ENCODE assay signal across 8 mouse cellular contexts in genomic region chr1:57376806-57377205, GRCm38 (mm10). TPM values are rescaled to one million over a fixed set of nuclear protein-coding genes. Genes with fewer than 3 reads are reported as not detected.
DNase-seq lines count a peak whose midpoint lies in the region; ATAC-seq lines count a peak whose summit lies in the region.

No protein-coding gene starts in this region.

- no peaks in the 10 kb centered on the region for H3K4me1 ChIP-seq in neural tube, embryonic 11.5 days (ENCODE audit: control insufficient read depth, insufficient read depth, low read length)
- peaks cover 3% of the 10 kb centered on the region; the same call in 1 of the 2 replicates for H3K4me1 ChIP-seq in forebrain, embryonic 11.5 days (replicated peaks; ENCODE audit: control insufficient read depth, insufficient read depth, low read length)
- H3K4me1 ChIP-seq in stomach, embryonic 16.5 days (ENCODE audit: control insufficient read depth, insufficient read depth, low read length): peaks cover 9% of the 10 kb centered on the region; the same call in 1 of the 2 replicates

- peak overlapping the region; percentile 40 for H3K4me2 ChIP-seq in neural tube, embryonic 11.5 days (ENCODE audit: low read depth)
- peak overlapping the region; percentile 83 for H3K4me2 ChIP-seq in forebrain, embryonic 11.5 days (ENCODE audit: low read depth, low read length, severe bottlenecking)
- H3K4me2 ChIP-seq in stomach, embryonic 16.5 days (ENCODE audit: low read depth, low read length): peak overlapping the region; percentile 66

- no peaks in the 10 kb centered on the region for H3K36me3 ChIP-seq in neural tube, embryonic 11.5 days (ENCODE audit: control insufficient read depth, insufficient read depth, low read length)
- H3K36me3 ChIP-seq in forebrain, embryonic 11.5 days (ENCODE audit: control insufficient read depth, insufficient read depth, low read length): no peaks in the 10 kb centered on the region
- no peaks in the 10 kb centered on the region for H3K36me3 ChIP-seq in stomach, embryonic 16.5 days (ENCODE audit: control insufficient read depth, insufficient read depth, low read length)

- H3K27me3 ChIP-seq in neural tube, embryonic 11.5 days (ENCODE audit: control insufficient read depth, insufficient read depth, low read length): no peaks in the 10 kb centered on the region
- H3K27me3 ChIP-seq in forebrain, embryonic 11.5 days (ENCODE audit: control insufficient read depth, insufficient read depth, low read length): no peaks in the 10 kb centered on the region
- no peaks in the 10 kb centered on the region for H3K27me3 ChIP-seq in stomach, embryonic 16.5 days (ENCODE audit: control insufficient read depth, insufficient read depth, low read length)

- 72% methylated on average over 6 of the region's 6 CpGs for WGBS in neural tube, embryonic 11.5 days
- WGBS in forebrain, embryonic 11.5 days: 71% methylated on average over 6 of the region's 6 CpGs
- 61% methylated on average over 6 of the region's 6 CpGs for WGBS in stomach, embryonic 16.5 days

- ATAC-seq in neural tube, embryonic 11.5 days (ENCODE audit: insufficient read depth, low FRiP score, low TSS enrichment): no peak
- ATAC-seq in forebrain, embryonic 11.5 days (replicated peaks; ENCODE audit: low FRiP score): no peak
- no peak for ATAC-seq in stomach, embryonic 16.5 days (ENCODE audit: insufficient read depth, low FRiP score)

- no peaks in the 10 kb centered on the region for H3K9me3 ChIP-seq in neural tube, embryonic 11.5 days (ENCODE audit: control insufficient read depth, low read length)
- no peaks in the 10 kb centered on the region for H3K9me3 ChIP-seq in forebrain, embryonic 11.5 days (ENCODE audit: control insufficient read depth, low read length)
- no peaks in the 10 kb centered on the region for H3K9me3 ChIP-seq in stomach, embryonic 16.5 days (replicated peaks; ENCODE audit: control insufficient read depth, low read length)

- H3K27ac ChIP-seq in neural tube, embryonic 11.5 days (ENCODE audit: low read depth, low read length): no peak overlapping the region
- H3K27ac ChIP-seq in forebrain, embryonic 11.5 days (ENCODE audit: low read depth, low read length): no peak overlapping the region
- 0 out of 2 replicates have a peak overlapping the region, but pooled peaks have one; percentile 26 for H3K27ac ChIP-seq in stomach, embryonic 16.5 days (ENCODE audit: low read length)

- DNase-seq in neural tube, embryonic 11.5 days (ENCODE audit: low spot score): no peak
- no peak for DNase-seq in neural tube, embryonic 10.5 days (ENCODE audit: extremely low spot score, low spot score)
- DNase-seq in forebrain, embryonic 11.5 days (ENCODE audit: low spot score): no peak
- peak; percentile 12 for DNase-seq in liver
- DNase-seq in adrenal gland, adult 18-20 months (ENCODE audit: low spot score in 2 of 2): no peak
- no peak for DNase-seq in spleen, postnatal 14 days (ENCODE audit: low spot score in 2 of 2)
- DNase-seq in kidney, postnatal 10 days: no peak

- H3K4me3 ChIP-seq in neural tube, embryonic 11.5 days (ENCODE audit: low read depth, low read length): peak overlapping the region; percentile 86
- H3K4me3 ChIP-seq in forebrain, embryonic 11.5 days (ENCODE audit: low read depth, low read length): peak overlapping the region; percentile 76
- H3K4me3 ChIP-seq in stomach, embryonic 16.5 days (replicated peaks; ENCODE audit: low read length): peak overlapping the region; percentile 81

- H3K9ac ChIP-seq in neural tube, embryonic 11.5 days (ENCODE audit: low read length): no peak overlapping the region; the same call in 1 of the 2 replicates
- peak overlapping the region; percentile 86; the same call in 1 of the 2 replicates for H3K9ac ChIP-seq in forebrain, embryonic 11.5 days (ENCODE audit: low read length)
- peak overlapping the region; percentile 32; the same call in 1 of the 2 replicates for H3K9ac ChIP-seq in stomach, embryonic 16.5 days (ENCODE audit: low read length)

RNA-seq across cellular contexts. Expression of gene 1700066M21Rik, which starts 0.6 kb away (rescaled TPM):
- polyA plus RNA-seq in neural tube, embryonic 11.5 days (2014; fragmentation: Nextera tagmentation; extraction: Ambion mirVana): 10.6 and 14.3 TPM in 2 replicates
- 12.9 and 14.2 TPM in 2 replicates for polyA plus RNA-seq in forebrain, embryonic 11.5 days (2014; fragmentation: Nextera tagmentation; extraction: Ambion mirVana)
- 11.5 and 14.8 TPM in 2 replicates for polyA plus RNA-seq in stomach, embryonic 16.5 days (2015; fragmentation: Nextera tagmentation; extraction: Ambion mirVana)
- 1 to 10 TPM; 7.5 to 8.3 TPM for total RNA-seq in adrenal gland, adult 18-20 months (2021)

RNA-seq across cellular contexts. Expression of gene Maip1, which starts 29.3 kb away (rescaled TPM):
- 17.0 and 17.2 TPM in 2 replicates for polyA plus RNA-seq in neural tube, embryonic 11.5 days (2014; fragmentation: Nextera tagmentation; extraction: Ambion mirVana)
- polyA plus RNA-seq in forebrain, embryonic 11.5 days (2014; fragmentation: Nextera tagmentation; extraction: Ambion mirVana): 17.0 and 18.4 TPM in 2 replicates
- 15.8 and 17.1 TPM in 2 replicates for polyA plus RNA-seq in stomach, embryonic 16.5 days (2015; fragmentation: Nextera tagmentation; extraction: Ambion mirVana)
- total RNA-seq in adrenal gland, adult 18-20 months (2021): 10 to 100 TPM; 10.2 to 10.5 TPM

RNA-seq across cellular contexts. Expression of gene Tyw5, which starts 30.1 kb away (rescaled TPM):
- 20.6 and 24.1 TPM in 2 replicates for polyA plus RNA-seq in neural tube, embryonic 11.5 days (2014; fragmentation: Nextera tagmentation; extraction: Ambion mirVana)
- polyA plus RNA-seq in forebrain, embryonic 11.5 days (2014; fragmentation: Nextera tagmentation; extraction: Ambion mirVana): 26.9 and 31.5 TPM in 2 replicates
- polyA plus RNA-seq in stomach, embryonic 16.5 days (2015; fragmentation: Nextera tagmentation; extraction: Ambion mirVana): 27.2 and 29.2 TPM in 2 replicates
- total RNA-seq in adrenal gland, adult 18-20 months (2021): 10 to 100 TPM; 15.5 to 22.3 TPM
